Mouse (Mus musculus) megakaryocyte, embryonic 14.5 days (primary cell): ENCODE measurements around the gene Epop. TPM values are rescaled to one million over a fixed set of nuclear protein-coding genes. Genes with fewer than 3 reads are reported as not detected.

Source experiments
- H3K27me3 ChIP-seq: replicated peaks from 2 replicates; pipeline ENCODE3; 2012; ENCODE audit warnings: inconsistent platforms
- H3K36me3 ChIP-seq: replicated peaks from 2 replicates; pipeline ENCODE3; 2012; ENCODE audit warnings: low read length, inconsistent platforms, mixed read lengths
- H3K4me1 ChIP-seq: 2 replicates; pipeline ENCODE4 v1.6.1; 2012; ENCODE audit warnings: inconsistent platforms
- H3K4me3 ChIP-seq: replicated peaks from 2 replicates; pipeline ENCODE3; 2012; ENCODE audit warnings: moderate library complexity, mild to moderate bottlenecking, inconsistent platforms
- H3K9me3 ChIP-seq: 2 replicates; pipeline ENCODE4 v1.6.1; 2012; ENCODE audit warnings: inconsistent platforms
- FLI1 ChIP-seq: IDR thresholded peaks from 2 replicates; pipeline ENCODE4 v1.6.1; 2012; ENCODE audit warnings: low read length, inconsistent platforms, mixed read lengths
- GATA1 ChIP-seq: IDR thresholded peaks from 3 replicates; pipeline ENCODE4 v1.6.1; 2012; ENCODE audit warnings: mixed read lengths, low read length, inconsistent platforms, borderline replicate concordance
- polyA plus RNA-seq: library from polyadenylated mRNA; stranded (reverse); fragments of >175 nt; gene quantifications from 2 replicates; pipeline ENCODE4 v1.2.3, GENCODE M21; 2012; ENCODE audit warnings: low replicate concordance; ENCODE audit not compliant: insufficient read depth

The Epop gene
- polyA plus RNA-seq, 1 experiment: 44.1 TPM

GRCm38 (mm10) chr11:97631500-97631899 is 2.0 kb upstream of the Epop start:
- H3K27me3 ChIP-seq: peaks cover 78% of the 10 kb centered on the region
- H3K36me3 ChIP-seq: no peaks in the 10 kb centered on the region
- H3K4me3 ChIP-seq: no peak overlapping the region
- H3K4me1 ChIP-seq: peaks cover 31% of the 10 kb centered on the region
- H3K9me3 ChIP-seq: peaks cover 16% of the 10 kb centered on the region
- TF ChIP-seq FLI1 (no peak), GATA1 (no peak)

- H3K36me3 ChIP-seq: no peaks in the 10 kb centered on the region
- no peak for TF ChIP-seq GATA1
- no peak for TF ChIP-seq FLI1
- H3K4me1 ChIP-seq: peaks cover 31% of the 10 kb centered on the region
- peaks cover 16% of the 10 kb centered on the region for H3K9me3 ChIP-seq
- H3K27me3 ChIP-seq: peaks cover 79% of the 10 kb centered on the region
- H3K4me3 ChIP-seq: no peak overlapping the region
Observed at GRCm38 (mm10) chr11:97631046-97631445, 1.5 kb upstream of the Epop start.

GRCm38 (mm10) chr11:97628568-97629518 is 659 bp downstream of the Epop start:
- TF ChIP-seq GATA1 (no peak), FLI1 (no peak)
- Histone ChIP-seq H3K9me3 (peaks cover 16% of the 10 kb centered on the region), H3K36me3 (no peaks in the 10 kb centered on the region), H3K4me3 (peak overlapping the region; percentile 92), H3K4me1 (peaks cover 34% of the 10 kb centered on the region), H3K27me3 (peaks cover 85% of the 10 kb centered on the region)

- Histone ChIP-seq H3K36me3 (no peaks in the 10 kb centered on the region), H3K4me1 (peaks cover 34% of the 10 kb centered on the region), H3K27me3 (peaks cover 88% of the 10 kb centered on the region), H3K4me3 (no peak overlapping the region), H3K9me3 (peaks cover 16% of the 10 kb centered on the region)
- no peak for TF ChIP-seq FLI1
- TF ChIP-seq GATA1: no peak
Observed at GRCm38 (mm10) chr11:97628303-97628567, 1.3 kb downstream of the Epop start.

- H3K27me3 ChIP-seq: peaks cover 91% of the 10 kb centered on the region
- TF ChIP-seq GATA1 (no peak), FLI1 (no peak)
- H3K4me3 ChIP-seq: no peak overlapping the region
- peaks cover 16% of the 10 kb centered on the region for H3K9me3 ChIP-seq
- H3K4me1 ChIP-seq: peaks cover 34% of the 10 kb centered on the region
- H3K36me3 ChIP-seq: no peaks in the 10 kb centered on the region
Observed at GRCm38 (mm10) chr11:97627556-97628302, 1.8 kb downstream of the Epop start.

- H3K4me3 ChIP-seq: no peak overlapping the region
- no peaks in the 10 kb centered on the region for H3K36me3 ChIP-seq
- no peak for TF ChIP-seq FLI1
- no peak for TF ChIP-seq GATA1
- peaks cover 94% of the 10 kb centered on the region for H3K27me3 ChIP-seq
- peaks cover 16% of the 10 kb centered on the region for H3K9me3 ChIP-seq
- H3K4me1 ChIP-seq: peaks cover 37% of the 10 kb centered on the region
Observed at GRCm38 (mm10) chr11:97626850-97627249, 2.7 kb downstream of the Epop start.

- Histone ChIP-seq H3K27me3 (peaks cover 90% of the 10 kb centered on the region), H3K4me3 (no peak overlapping the region), H3K9me3 (peaks cover 16% of the 10 kb centered on the region), H3K36me3 (no peaks in the 10 kb centered on the region), H3K4me1 (peaks cover 34% of the 10 kb centered on the region)
- TF ChIP-seq FLI1: no peak
- TF ChIP-seq GATA1: no peak
Observed at GRCm38 (mm10) chr11:97626431-97626830, 3.1 kb downstream of the Epop start.

GRCm38 (mm10) chr11:97625551-97625950 is 4.0 kb downstream of the Epop start:
- Histone ChIP-seq H3K4me1 (peaks cover 35% of the 10 kb centered on the region), H3K4me3 (no peak overlapping the region), H3K36me3 (no peaks in the 10 kb centered on the region), H3K27me3 (peaks cover 84% of the 10 kb centered on the region), H3K9me3 (peaks cover 20% of the 10 kb centered on the region)
- TF ChIP-seq FLI1: no peak
- no peak for TF ChIP-seq GATA1

- no peak for TF ChIP-seq FLI1
- no peak for TF ChIP-seq GATA1
- no peak overlapping the region for H3K4me3 ChIP-seq
- H3K9me3 ChIP-seq: peaks cover 15% of the 10 kb centered on the region
- peaks cover 78% of the 10 kb centered on the region for H3K27me3 ChIP-seq
- no peaks in the 10 kb centered on the region for H3K36me3 ChIP-seq
- peaks cover 14% of the 10 kb centered on the region for H3K4me1 ChIP-seq
Observed at GRCm38 (mm10) chr11:97623166-97623565, 6.3 kb downstream of the Epop start.

GRCm38 (mm10) chr11:97622440-97622839 is 7.1 kb downstream of the Epop start:
- Histone ChIP-seq H3K36me3 (no peaks in the 10 kb centered on the region), H3K9me3 (peaks cover 8% of the 10 kb centered on the region; the same call in 1 of the 2 replicates), H3K27me3 (peaks cover 78% of the 10 kb centered on the region), H3K4me1 (peaks cover 14% of the 10 kb centered on the region), H3K4me3 (no peak overlapping the region)
- TF ChIP-seq GATA1: no peak
- no peak for TF ChIP-seq FLI1
